Mouse (Mus musculus) spleen, adult 2 months (tissue): Measurements from ENCODE around the gene Myog. TPM values are rescaled to one million over a fixed set of nuclear protein-coding genes. Genes with fewer than 3 reads are reported as not detected.

Source experiments
- DNase-seq, 2 experiments: peaks; one replicate each; pipeline versions ENCODE4 v3.0.0 to v3.0.0-alpha.2; 2012 to 2021; ENCODE audit warnings: low spot score in 2 of 2, low read depth in 1 of 2
- H3K27ac ChIP-seq: fragments of 200-500 bp; 2 replicates; pipeline ENCODE4 v1.5.1; 2012; ENCODE audit warnings: low read length, inconsistent platforms; ENCODE audit not compliant: insufficient read depth
- H3K27me3 ChIP-seq: fragments of 200-500 bp; 2 replicates; pipeline ENCODE4 v1.6.1; 2012; ENCODE audit warnings: mild to moderate bottlenecking, moderate library complexity, low read length, inconsistent platforms; ENCODE audit not compliant: control insufficient read depth, insufficient read depth
- H3K36me3 ChIP-seq: fragments of 200-500 bp; 2 replicates; pipeline ENCODE4 v1.6.1; 2012; ENCODE audit warnings: mild to moderate bottlenecking, low read length, inconsistent platforms; ENCODE audit not compliant: control insufficient read depth, insufficient read depth
- H3K4me1 ChIP-seq: fragments of 200-500 bp; 2 replicates; pipeline ENCODE4 v1.6.1; 2011; ENCODE audit warnings: inconsistent platforms; ENCODE audit not compliant: control insufficient read depth, insufficient read depth, insufficient read length
- H3K4me3 ChIP-seq: fragments of 200-500 bp; 2 replicates; pipeline ENCODE4 v1.5.1; 2011; ENCODE audit warnings: mild to moderate bottlenecking, inconsistent platforms; ENCODE audit not compliant: insufficient read depth, insufficient read length; ENCODE audit errors: extremely low read depth
- CTCF ChIP-seq: fragments of 200-500 bp; IDR thresholded peaks from 2 replicates; pipeline ENCODE4 v1.5.1; 2011; ENCODE audit warnings: mild to moderate bottlenecking, inconsistent platforms; ENCODE audit not compliant: insufficient read depth, insufficient read length, insufficient replicate concordance; ENCODE audit errors: extremely low read depth
- POLR2A ChIP-seq: fragments of 200-500 bp; IDR thresholded peaks from 2 replicates; pipeline ENCODE4 v1.6.1; 2011; ENCODE audit warnings: low read depth, low read length, inconsistent platforms
- WGBS: fragments of 180-500 bp; shearing (Covaris S2); methylation state at CpG from one replicate; pipeline ENCODE4 v1.1.7; 2018; 5-methylcytosine and 5-hydroxymethylcytosine counted together
- polyA plus RNA-seq: library from polyadenylated mRNA; depleted of rRNA; stranded (reverse); fragments of >200 nt; gene quantifications from 2 replicates; pipeline ENCODE4 v1.2.3, GENCODE M21; 2012

Gene Myog
- polyA plus RNA-seq, 1 experiment, result not detected

DNA sequence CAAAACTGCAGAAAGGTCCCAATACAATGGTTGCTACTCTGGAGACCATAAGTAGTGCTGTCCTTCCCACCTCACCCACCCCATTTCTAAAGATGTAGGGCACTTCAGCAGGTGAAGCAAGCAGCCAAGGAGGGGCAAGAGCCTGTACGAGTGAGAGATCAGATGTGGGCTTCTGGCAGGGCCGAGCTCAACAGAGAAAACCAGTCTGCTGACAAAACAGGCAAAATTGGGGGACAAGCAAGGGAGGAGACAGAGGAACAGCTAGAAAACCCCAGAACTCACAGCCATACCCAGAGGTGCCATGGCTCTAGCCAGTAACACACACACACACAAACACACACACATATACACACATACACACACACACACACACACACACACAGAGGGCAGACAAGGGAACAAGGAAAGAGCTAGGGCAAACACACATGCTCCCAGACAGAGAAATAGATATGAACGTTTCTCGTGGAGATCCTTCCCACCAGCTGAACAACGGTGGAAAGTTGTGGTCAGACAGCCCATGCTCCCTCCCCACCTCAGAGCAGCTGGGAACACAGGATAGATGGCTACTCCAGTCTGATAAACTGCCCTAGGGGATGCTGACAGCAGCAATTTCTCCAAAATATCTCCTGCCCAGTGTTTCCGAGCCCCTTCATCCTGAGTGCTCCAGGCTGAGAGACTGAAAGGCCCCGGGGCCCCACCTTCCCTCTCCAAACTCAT lies 44.5 kb downstream of the Myog start:
- no peak overlapping the region for H3K27ac ChIP-seq
- H3K27me3 ChIP-seq, result no peaks in the 10 kb centered on the region
- TF ChIP-seq CTCF (no peak), POLR2A (no peak)
- 0 out of 2 replicates have a peak, but pooled peaks cover 5% of the 10 kb centered on the region for H3K4me1 ChIP-seq
- DNase-seq, result no peak
- no peaks in the 10 kb centered on the region for H3K36me3 ChIP-seq
- no peak overlapping the region for H3K4me3 ChIP-seq
- 55% methylated on average over 7 of the region's 7 CpGs for WGBS

DNA sequence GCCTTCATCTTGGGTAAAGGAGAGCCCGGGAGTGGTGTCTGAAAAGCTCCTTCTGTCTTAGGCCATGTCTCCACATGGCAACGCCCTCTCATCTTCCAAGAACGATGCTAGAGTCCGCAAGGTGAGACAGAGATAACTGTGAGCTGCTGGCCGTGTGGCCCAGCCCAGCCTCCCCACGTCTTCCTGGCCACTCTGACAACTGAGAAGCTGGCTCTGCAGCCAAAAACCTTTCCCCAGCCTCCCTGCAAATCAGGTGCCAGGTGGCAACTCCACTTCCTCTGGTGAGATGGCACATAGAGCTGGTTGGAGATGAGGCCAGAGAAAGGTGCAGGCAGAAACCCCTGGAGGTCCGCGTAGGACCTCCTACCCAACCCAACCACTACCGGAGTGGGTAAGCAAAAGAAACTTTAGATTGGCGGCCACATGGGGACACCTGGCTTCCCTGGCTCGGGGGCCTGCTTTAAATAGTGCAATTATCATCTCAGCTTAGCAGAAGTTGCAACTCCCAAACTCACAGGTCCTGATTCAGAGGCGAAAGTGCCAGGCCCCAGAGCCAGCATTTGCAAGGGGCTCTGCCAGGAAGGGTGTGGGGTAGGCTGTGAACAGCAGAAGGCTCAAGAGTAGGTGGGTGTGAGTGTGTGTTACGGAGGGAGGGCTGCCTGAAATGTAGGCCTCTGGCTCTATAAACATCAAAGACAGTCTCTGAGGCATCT lies 45.6 kb downstream of the Myog start:
- Histone ChIP-seq H3K27me3 (no peaks in the 10 kb centered on the region), H3K4me3 (no peak overlapping the region), H3K27ac (no peak overlapping the region), H3K36me3 (no peaks in the 10 kb centered on the region), H3K4me1 (0 out of 2 replicates have a peak, but pooled peaks cover 5% of the 10 kb centered on the region)
- WGBS, result 52% methylated on average over 13 of the region's 13 CpGs
- no peak for DNase-seq
- TF ChIP-seq POLR2A (no peak), CTCF (no peak)

DNA sequence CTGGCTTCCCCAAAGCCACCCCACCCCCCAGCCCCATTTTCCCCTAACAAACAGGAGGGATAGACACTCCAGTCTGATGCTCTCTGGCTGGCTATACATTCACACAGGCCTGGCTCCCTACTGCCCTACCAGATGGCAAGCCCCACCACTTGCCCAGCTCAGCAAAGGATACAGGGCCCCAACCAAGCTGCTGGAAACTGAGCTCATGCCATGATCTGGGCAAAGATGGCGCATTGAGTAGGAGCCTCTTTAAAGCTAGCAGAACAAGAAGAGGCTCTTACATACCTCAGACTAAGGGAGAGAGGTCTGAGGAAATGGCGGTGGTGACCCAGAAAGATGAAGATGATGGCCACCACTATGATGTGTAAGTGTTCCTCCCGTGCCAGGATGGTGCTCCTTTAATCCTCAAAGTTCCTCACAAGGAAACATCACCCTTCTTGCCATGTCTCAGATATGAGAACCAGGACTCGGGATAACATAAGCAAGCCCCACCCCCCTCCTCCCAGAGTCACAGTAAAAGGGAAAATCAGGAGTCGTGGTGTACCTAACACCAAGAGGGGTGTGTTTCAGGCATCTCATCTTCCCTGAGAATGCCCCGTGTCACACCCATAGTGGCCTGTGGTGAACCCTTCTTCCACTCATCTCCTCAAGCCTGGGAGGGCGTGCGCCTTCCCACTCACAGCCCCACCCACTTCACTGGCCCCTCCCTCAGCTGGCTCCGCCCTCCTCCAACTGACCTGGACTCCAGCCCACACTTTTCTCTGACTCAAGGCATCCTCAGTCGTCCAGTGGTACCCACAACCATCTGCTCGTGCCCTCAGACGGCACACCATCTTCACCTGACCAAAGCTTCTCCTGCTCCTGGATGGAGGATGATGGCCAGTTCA lies 46.4 kb downstream of the Myog start:
- TF ChIP-seq CTCF (no peak), POLR2A (no peak)
- H3K36me3 ChIP-seq, result no peaks in the 10 kb centered on the region
- H3K4me3 ChIP-seq, result no peak overlapping the region
- 0 out of 2 replicates have a peak, but pooled peaks cover 5% of the 10 kb centered on the region for H3K4me1 ChIP-seq
- no peak for DNase-seq
- WGBS, result 82% methylated on average over 12 of the region's 12 CpGs
- no peak overlapping the region for H3K27ac ChIP-seq
- H3K27me3 ChIP-seq, result no peaks in the 10 kb centered on the region

GRCm38 (mm10) chr1:134336958-134337710 lies 47.3 kb downstream of the Myog start:
- DNase-seq, result no peak
- Histone ChIP-seq H3K27ac (no peak overlapping the region), H3K27me3 (no peaks in the 10 kb centered on the region), H3K4me3 (no peak overlapping the region), H3K36me3 (no peaks in the 10 kb centered on the region), H3K4me1 (0 out of 2 replicates have a peak, but pooled peaks cover 5% of the 10 kb centered on the region)
- no peak for TF ChIP-seq POLR2A
- no peak for TF ChIP-seq CTCF
- 37% methylated on average over 11 of the region's 11 CpGs for WGBS

GRCm38 (mm10) chr1:134339162-134339561 lies 49.4 kb downstream of the Myog start:
- TF ChIP-seq CTCF (no peak), POLR2A (no peak)
- 88% methylated on average over 7 of the region's 7 CpGs for WGBS

More at GRCm38 (mm10) chr1:134339162-134339561, 49.4 kb downstream of the Myog start:
- H3K27ac ChIP-seq, result no peak overlapping the region
- no peak overlapping the region for H3K4me3 ChIP-seq
- H3K4me1 ChIP-seq, result no peaks in the 10 kb centered on the region
- no peaks in the 10 kb centered on the region for H3K36me3 ChIP-seq
- H3K27me3 ChIP-seq, result no peaks in the 10 kb centered on the region
- no peak for DNase-seq
